Mouse (Mus musculus) c-Kit-positive CD71-positive TER-119-positive erythroid progenitor cells, embryonic 14.5 days (primary cell): ENCODE measurements around the gene Xylt1.

ENCODE experiments used
- DNase-seq: peaks from one replicate; pipeline ENCODE4 v3.0.0-alpha.2; 2013; ENCODE audit warnings: low spot score

The Xylt1 gene

DNA sequence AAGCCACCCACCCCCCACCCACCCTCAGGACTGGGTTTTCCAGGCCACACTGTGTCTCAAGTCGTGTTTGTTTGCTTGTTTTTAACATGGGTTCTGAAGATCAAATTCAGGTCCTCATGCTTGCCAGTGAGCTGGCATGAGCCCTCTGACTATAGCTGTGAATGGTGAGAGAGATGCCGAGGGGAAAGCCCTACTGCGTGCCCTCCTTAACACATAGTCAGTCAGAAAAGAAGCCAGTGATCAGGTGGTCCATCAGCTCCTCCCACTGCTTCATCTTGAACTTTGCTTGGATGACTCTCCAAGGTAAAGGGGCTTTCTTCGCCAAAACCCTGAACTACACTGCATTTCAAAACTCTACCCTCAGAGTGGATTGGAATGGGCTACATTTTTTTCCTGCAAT, 183.8 kb downstream of the Xylt1 start:
- DNase-seq = no peak

DNA sequence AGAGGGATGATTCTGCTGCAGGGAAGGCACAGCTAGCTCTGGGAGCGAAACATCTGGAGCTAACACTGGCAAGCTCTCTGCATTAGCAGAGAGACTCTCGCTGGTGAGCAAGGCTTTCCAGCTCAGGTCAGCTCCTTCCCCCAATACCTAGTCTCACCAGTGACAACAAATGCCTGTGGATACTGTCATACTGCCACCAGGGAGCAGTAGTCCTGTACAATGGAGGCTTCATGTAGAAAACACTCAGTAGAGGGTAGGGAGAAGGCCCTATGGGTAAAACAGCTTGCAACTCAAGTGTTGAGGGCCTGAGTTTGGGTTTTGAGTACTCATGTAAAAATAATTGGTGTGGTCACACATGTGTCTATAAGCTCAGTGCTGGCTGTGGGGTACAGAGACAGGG, 185.3 kb downstream of the Xylt1 start:
- no peak for DNase-seq

DNA sequence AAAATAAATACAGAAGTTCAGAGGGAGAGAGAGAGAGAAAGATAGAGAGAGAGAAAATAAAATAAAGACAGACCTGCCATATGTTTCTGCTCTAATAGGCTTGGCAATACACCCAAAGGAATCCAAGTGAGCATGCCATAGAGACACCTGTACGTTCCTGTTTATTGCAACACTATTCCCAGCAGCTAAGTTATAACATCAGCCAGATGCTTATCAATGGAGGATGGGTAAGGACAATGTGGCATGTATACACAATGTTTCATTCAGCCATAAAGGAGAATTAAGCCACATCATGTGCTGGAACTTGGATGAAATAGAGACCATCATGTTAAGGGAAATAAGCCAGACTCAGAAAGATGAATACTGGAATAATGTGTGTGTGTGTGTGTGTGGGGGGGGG, 186.1 kb downstream of the Xylt1 start:
- DNase-seq = no peak

DNA sequence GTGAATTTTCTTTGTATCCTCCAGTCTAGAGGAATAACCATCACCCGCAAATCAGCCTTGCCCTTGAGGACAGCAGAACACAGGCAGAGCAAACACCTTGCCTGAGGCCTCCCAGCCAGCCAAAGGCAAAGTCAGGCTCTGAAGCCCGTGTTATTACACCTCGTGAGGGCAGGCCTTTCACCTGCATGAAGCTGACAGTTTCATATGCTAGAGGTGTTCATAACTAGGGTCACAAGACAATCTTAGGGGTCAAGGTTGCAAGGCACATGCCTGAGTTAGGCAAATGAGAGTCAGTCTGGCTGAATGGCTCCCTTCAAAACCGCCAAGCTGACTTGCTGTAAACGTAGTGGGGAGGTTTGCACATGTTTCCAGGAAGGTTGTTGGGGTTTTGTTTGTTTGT, 186.5 kb downstream of the Xylt1 start:
- no peak for DNase-seq

DNA sequence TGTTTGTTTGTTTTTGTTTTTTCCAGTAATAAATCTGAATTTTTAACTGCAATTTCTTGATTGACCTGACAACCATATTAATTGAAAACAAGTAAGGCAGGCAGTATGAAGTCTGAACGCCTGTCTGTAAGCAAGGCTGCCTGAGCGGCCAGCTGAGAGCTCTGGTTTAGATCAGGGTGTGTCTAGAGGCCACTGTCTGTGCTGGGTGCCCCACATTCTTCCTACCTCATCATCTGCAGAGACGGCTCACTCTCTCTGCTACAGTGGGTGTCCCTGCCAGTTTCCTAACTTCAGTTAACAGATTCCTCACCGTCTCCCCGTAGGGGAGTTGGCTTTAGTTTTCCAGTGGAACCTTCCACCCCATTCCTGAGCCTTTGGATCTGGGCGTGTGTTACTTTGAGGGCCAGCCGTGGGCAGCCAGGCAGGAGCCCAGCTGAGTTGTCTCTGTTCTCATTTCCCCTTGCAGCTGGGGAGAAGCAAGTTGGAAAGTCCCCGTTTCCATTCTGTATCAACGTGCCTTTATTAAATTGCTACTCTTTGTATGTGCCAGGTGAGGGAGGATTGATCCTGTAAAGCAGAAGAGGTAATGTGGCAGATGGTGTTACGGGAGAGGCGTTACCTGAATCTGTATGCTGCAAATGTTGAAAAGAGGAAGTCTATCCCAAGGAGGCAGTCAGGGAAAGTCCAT, 187.0 kb downstream of the Xylt1 start:
- no peak for DNase-seq

DNA sequence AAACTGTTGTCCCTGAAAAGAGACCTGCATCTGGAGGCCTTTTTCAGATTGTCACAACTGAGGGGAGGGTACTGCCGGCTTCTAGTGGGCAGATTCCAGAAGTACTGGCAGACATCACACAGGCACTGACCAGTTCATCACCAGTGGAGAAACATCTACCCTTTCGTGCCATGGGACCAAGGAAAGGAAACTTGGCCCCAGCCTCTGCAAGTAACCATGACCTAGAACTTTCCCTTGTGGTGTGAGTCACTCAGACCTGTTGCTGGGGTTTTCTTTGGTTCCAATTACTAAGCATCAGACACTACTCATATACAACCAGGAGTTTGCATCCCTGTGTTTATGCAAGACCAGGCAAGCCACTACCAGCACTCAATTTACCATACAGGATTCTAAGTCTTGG, 190.4 kb downstream of the Xylt1 start:
- no peak for DNase-seq

DNA sequence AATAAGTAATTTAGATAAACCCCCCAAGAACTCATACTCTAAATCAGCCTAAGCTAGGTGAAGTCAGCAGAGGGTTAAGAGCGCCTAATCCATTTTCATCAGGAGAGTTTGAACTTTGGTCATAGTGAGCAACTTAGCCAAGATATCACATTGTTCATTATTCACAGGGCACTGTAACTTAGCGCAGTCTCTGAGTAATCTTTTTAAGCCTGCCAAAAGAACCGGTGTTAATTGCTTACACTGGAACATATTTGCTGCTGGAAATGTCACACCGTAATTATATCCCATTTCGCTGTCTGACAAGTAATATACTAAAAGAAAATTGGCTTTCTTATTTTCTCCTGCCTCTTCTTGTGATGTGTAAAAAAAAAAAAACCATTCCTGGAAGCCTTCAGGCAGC, 190.9 kb downstream of the Xylt1 start:
- DNase-seq = no peak

DNA sequence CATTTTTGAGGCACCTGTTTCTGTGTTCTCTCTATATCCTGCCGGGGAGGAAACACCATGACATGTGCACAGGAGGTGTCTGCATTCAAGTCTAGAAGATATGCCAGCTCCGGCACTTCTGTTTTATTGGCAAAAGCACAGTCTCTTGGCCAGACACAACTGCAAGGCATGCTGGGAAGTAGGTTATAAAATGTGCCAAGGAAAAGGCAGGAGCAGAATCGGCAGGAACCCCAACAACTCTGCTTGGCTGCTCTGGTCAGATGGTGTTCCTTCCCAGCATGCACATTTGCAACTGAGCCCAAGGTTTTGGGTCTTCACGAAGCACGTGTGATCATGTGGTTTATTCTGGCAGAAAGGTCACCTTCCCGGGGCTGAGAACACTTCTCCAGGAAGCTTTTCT, 192.4 kb downstream of the Xylt1 start:
- DNase-seq = no peak

DNA sequence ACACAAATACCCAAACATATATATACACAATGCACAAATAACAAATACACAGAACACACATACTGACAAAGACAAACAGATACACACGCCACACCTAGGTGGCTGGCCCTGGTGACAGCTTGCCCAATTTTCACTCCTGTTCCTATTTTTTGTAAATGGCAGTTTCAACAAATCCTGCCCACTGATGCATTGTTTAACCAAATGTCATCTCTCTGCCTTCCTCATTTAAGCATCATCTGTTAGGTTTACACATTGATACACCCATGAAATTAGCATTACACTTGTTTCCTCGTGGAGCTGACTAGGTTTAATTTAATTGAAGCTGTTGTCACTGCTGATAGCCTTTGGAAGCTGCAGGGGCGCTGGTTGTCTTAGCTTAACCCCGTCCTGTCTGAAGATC, 194.6 kb downstream of the Xylt1 start:
- no peak for DNase-seq

DNA sequence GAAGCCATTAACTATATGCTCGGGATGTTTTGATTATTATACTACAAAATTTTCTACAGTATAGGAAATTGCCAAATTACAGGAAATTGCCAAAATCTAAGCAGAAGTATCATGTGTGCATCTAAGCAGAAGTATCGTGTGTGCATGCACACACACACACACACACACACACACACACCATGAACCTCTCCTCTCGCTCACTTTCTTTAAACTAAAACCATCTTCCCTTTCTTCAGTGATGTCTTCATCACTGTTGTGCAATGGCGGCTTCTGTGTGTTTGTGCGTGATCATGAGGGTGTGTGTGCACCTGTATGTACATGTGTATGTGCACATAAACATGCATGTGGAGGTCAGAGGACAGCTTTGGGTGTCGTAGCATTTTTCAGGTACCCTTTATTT, 196.3 kb downstream of the Xylt1 start:
- DNase-seq = no peak

DNA sequence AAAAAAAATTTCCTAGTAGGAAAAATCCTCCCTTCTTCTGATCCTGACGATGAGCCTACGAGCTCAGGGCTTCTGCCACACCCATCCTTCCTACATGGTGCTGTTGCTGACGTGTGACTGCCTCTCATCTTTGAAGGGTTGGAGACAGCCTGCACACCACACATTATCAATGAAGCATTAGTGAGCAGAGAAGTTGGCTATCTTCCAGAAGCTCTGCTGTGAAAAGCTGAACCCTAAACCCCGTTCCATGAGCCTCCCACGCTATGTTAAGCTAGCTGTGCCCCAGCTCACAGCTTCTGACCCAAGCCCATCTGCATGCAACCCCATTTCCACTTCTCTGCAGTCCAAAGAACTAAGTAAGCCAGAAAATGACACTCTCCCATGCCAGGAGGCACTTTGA, 204.4 kb downstream of the Xylt1 start:
- no peak for DNase-seq

DNA sequence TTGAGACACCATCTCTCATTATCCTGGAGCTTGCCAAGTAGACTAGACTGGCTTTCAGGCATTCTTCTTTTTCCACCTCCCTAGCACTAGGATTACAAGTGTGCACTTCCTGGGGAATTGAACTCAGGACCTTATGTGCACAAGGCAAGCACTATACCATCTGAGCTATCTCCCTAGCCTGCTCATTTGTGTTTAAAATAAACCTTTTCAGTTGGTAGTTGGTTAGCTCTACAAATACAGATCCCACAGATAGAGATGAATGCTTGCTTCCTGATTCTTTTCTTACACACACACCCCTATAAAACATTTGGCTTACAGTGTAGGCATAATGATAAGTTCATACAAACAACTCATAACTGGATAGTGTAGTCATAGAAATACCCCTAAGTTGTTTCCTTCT, 206.0 kb downstream of the Xylt1 start:
- DNase-seq = no peak

DNA sequence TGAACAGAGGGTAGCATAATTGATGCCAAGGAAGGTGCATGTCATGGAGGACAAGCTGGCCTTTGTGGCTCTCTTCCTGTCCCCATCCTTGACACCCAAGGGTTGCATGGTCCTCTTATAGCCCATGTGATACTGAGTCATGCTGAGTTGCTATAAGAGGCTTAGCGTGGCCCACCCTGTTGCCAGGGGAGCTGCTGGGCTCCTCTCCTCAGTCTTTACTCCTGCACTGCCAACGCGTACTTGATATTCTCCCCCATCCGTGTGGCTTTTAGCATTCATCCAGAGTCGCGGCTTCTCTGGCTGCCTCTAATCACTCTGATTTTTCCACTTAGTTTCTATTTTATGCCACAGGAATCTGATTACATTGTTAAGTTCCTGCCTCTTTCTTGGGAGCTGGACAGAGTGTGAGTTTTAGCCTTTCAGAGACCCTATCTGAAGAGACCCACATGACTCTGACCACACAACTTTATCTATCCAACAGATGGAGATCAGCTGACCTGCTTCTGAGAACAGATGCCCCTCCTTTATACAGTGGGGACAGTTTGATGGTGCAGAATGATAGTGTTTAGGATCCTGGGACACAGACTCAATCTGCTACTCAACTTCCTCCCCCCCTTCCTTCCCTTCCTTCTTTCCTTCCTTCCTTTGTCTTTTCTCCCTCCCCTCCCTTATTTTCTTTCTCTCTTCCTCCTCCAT, 206.6 kb downstream of the Xylt1 start:
- DNase-seq = no peak

DNA sequence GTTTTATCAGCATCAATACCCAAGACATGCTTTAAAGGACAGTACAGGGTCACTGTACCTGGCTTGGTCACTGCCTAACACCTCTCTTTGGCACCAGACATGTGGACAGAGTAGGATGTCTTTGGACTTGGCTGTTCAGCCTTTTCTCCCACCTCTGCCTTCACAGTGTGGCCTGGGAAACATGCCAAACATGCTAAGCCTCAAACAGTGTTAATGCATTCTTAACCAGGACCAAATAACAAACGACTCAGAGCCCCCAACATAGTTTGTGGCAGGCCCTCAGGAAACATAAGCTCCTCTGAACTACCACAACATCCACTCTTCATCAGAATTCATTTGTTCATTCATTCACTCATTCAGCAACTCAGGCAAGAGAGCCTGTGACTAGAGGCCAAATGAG, 207.6 kb downstream of the Xylt1 start:
- DNase-seq = no peak

DNA sequence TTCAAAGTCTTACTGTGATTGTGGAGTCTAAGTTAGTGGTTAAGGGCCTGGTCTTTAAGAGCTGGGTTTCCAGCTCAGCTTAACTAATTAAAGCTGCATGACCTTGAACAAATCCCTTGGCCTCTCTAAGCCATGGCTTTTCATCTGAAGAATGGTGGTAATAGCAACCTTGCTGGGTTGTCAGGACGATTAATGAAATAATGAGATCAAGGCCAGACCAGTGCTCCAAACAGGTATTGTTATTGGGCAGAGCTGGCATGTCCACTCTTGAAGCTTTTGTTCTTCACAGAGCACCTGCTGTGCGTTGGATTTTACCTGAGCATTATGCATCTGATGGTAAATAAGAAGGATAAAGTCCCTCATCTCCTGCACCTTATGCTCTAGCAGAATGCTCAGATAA, 208.6 kb downstream of the Xylt1 start:
- DNase-seq = no peak

DNA sequence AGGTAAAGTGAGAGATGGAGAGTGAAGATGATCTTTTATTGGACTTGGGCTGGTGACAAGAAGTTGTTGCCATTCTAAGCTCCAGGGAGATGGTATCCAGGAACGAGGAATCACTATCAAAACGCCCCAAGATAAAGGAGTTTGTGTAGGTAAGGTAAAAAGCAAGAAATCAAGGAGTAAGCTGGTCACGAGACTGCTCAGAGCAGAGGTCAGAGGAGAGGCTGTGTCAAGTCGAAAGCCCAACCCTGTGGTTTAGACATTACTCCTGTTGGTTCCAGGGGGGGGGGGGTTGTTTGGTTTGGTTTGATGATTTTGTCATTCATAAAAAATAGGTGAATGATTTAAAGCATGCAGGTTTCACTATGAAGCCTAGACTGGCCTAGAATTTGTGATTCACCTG, 209.0 kb downstream of the Xylt1 start:
- DNase-seq = no peak

DNA sequence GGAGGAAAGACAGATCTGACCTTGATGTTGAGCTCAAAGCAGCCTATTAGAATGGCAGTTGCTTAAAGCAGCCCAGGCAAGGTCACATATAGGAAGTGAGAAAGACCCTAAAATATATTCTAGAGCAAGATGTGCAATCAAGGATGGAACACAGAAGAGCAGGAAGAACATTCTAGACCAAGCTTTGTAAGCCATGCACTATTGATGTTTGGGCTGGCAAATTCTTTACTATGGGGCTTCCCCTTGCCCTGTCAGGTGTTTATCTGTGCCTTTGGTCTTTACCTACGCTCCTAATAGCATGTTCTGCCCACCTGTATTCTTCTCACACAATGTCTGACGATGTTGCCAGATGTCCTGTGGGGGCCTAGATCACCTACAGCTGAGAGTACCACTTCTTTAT, 213.4 kb downstream of the Xylt1 start:
- DNase-seq = no peak

DNA sequence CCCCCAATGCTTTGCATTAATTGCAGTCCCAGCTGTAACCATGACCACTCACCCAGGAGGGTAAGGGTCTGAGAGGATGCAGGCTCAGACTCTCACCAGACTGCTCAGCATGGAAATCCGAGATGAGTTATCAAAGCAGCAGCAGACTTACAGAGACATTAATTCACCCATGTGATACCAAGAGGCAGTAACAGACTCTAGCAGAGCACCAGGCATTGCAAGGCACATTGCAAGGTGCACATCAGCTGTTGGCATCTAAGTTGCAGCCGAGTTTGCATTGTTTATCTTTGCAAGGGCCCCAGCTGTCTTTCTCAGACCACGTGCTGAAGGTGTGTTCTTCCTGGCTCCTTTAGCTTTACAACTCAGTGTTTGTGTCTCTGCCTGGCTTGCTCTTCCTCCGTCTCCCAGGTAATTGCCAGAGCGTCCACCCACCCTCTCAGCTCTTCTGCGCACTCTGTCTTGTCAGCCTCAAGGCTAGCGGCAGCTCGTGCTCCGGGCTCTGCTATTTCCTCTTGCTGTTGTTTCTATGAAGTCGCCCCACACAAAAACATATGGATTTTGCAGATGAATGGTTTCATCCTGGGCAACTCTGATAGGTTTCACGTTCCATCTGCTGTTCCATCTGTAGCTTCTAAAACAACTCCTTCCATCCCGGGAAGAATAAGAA, 214.4 kb downstream of the Xylt1 start:
- no peak for DNase-seq

DNA sequence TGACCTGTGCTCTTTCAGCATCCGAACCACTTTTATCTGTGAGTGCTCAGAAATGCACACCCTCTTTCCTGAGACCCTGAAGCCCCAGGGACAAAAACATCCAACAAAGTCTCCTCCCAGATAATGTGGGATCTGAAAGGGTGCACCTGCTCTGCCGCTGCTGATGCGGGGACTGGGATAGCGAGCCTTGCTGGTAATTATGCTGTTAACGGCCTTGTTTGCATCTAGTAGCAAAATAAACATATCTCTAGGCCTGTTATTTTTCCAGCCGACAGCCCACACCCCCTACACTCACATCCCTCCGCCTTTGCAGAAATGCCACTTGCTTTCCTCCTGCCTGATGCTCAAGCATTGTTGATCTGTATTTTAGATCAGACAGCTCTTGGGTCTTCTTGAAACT, 219.7 kb downstream of the Xylt1 start:
- DNase-seq = no peak

DNA sequence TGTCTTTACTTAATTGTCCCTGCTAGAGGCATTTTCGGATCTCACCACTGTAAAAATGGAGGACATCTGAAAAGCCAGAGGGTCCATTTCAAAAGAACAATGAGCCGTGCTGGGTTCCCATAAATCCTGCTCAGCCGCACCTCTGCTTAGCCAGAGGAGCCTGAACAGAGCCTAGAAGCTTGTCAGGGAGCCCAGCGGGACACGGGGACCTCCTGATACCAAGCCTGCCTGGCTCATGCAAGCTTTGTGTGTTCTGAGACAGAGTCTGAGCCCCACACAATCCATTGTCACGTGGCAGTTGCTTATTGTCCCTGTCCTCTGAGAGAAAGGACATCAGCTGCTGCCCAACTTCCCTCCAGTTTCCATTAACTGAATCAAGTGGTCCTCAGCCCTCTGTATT, 229.7 kb downstream of the Xylt1 start:
- DNase-seq = no peak

DNA sequence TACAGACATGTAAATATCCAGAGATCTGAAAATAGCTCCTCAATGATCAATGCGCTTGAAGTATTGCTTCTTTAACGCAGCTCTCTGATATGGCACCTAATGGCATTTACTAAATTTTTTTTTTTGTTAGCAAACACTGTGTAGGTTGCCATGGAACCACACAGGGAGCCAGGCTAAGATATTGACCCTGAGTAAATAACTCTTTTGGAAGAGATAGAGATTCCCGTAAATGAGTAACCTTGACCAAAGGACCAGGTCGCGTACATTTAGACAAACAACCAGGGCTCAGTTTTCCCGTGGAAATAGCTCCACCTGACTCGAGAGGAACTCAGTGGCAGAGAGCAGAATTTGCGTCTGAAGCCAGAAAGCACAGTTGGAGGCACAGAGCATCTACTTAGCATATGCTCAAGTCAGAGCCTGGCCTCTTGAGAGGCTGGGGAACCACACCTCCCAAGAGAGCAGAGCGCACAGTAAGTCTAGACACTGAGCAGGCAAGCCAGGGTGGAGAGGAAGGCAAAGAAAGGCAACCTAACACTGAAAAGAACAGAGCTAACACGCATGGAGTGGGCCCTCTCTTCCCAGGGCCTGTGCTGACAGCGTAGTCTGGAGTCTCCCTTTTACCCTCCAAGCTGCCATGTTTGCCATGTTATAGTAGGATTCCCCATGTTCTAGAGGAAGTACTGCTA, 232.2 kb downstream of the Xylt1 start:
- no peak for DNase-seq

DNA sequence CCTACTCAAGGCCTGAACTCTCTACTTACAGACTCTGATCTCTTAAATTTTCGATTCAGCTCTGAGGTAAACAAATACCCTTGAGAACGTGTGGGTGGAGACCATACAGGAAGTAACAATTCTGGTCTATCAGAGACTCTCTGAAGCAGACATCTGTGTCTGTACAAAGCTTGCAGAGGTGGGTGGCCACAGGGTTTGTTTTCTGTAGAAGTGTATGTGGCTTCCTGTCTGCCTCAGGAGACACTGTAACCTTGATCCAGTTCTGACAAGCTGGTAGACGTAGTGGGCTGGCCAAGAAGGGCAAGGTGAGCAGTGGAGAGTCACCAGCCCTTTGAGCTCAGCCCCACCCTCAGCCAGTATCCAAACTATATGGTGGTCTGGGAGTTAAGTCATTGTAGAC, 233.0 kb downstream of the Xylt1 start:
- no peak for DNase-seq

DNA sequence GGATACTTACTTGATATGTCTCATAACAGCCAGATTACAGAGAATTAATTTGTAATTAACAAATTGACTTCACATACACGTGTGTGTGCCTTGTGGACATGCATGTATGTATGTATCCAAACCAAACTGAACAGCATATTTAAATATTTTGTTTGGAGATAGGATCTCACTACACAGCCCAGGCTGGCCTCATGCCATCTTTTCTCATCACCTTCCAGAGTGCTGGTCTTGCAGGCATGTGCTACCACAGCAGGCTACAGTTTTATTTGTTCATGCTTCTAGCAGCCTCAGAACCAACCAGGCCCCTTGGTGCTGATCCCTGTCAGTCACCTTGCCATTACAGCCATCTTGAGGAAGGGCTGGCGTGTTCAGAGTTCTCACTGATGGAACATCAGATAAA, 233.6 kb downstream of the Xylt1 start:
- no peak for DNase-seq
